8 mouse cellular contexts compared by ENCODE assay signal in genomic region chr12:113186326-113187010, GRCm38 (mm10). TPM values are rescaled to one million over a fixed set of nuclear protein-coding genes. Genes with fewer than 3 reads are reported as not detected.
A peak's percentile ranks its signal among the peaks of the same experiment; 100 is the strongest.
DNase-seq lines count a peak whose midpoint lies in the region; ATAC-seq and TF ChIP-seq lines count a peak whose summit lies in the region.

No protein-coding gene starts in this region.

- WGBS in heart, embryonic 10.5 days, result 44% methylated on average over 12 of the region's 12 CpGs
- 35% methylated on average over 12 of the region's 12 CpGs for WGBS in embryonic facial prominence, embryonic 14.5 days
- 40% methylated on average over 11 of the region's 12 CpGs for WGBS in limb, embryonic 14.5 days

- H3K27me3 ChIP-seq in heart, embryonic 10.5 days (ENCODE audit: insufficient read depth, poor library complexity, severe bottlenecking), result peaks cover 67% of the 10 kb centered on the region
- peaks cover 18% of the 10 kb centered on the region for H3K27me3 ChIP-seq in embryonic facial prominence, embryonic 14.5 days (replicated peaks; ENCODE audit: control insufficient read depth, insufficient read depth, low read length)
- H3K27me3 ChIP-seq in limb, embryonic 14.5 days (ENCODE audit: control insufficient read depth, insufficient read depth, low read length), result 0 out of 2 replicates have a peak, but pooled peaks cover 5% of the 10 kb centered on the region

- no peak for DNase-seq in heart, embryonic 10.5 days (ENCODE audit: low spot score)
- DNase-seq in heart, postnatal 36 days, result no peak
- DNase-seq in 3T3-L1 (ENCODE audit: low read depth, low spot score), result peak; percentile 8
- DNase-seq in embryonic facial prominence, embryonic 14.5 days (ENCODE audit: low spot score), result no peak
- DNase-seq in limb, embryonic 14.5 days (ENCODE audit: low spot score), result no peak
- no peak for DNase-seq in layer of hippocampus, postnatal 25 days (ENCODE audit: extremely low spot score in 1 of 2, low spot score in 1 of 2)
- DNase-seq in layer of hippocampus, adult 9-10 months (ENCODE audit: low spot score), result no peak

- intact Hi-C loops in heart, postnatal 36 days (cut with DNase I), result no loop called here

- peak overlapping the region; percentile 72 for H3K4me2 ChIP-seq in embryonic facial prominence, embryonic 14.5 days (ENCODE audit: low read depth, low read length)
- H3K4me2 ChIP-seq in limb, embryonic 14.5 days (replicated peaks; ENCODE audit: low read depth, low read length, severe bottlenecking), result peak overlapping the region; percentile 84

- H3K9ac ChIP-seq in embryonic facial prominence, embryonic 14.5 days (ENCODE audit: low read depth, low read length), result peak overlapping the region; percentile 78
- H3K9ac ChIP-seq in limb, embryonic 14.5 days (ENCODE audit: low read depth, low read length, severe bottlenecking), result peak overlapping the region; percentile 77

- ATAC-seq in embryonic facial prominence, embryonic 14.5 days (ENCODE audit: low read depth), result no peak
- ATAC-seq in limb, embryonic 14.5 days (ENCODE audit: low FRiP score, low read depth), result no peak
- no peak for ATAC-seq in frontal cortex, adult (ENCODE audit: low TSS enrichment)

- no peaks in the 10 kb centered on the region for H3K36me3 ChIP-seq in heart, embryonic 10.5 days
- peaks cover 24% of the 10 kb centered on the region for H3K36me3 ChIP-seq in embryonic facial prominence, embryonic 14.5 days (ENCODE audit: control insufficient read depth, insufficient read depth, low read length)
- peaks cover 27% of the 10 kb centered on the region for H3K36me3 ChIP-seq in limb, embryonic 14.5 days (ENCODE audit: control insufficient read depth, insufficient read depth, low read length)

- peaks cover 30% of the 10 kb centered on the region for H3K4me1 ChIP-seq in heart, embryonic 10.5 days
- H3K4me1 ChIP-seq in embryonic facial prominence, embryonic 14.5 days (ENCODE audit: control insufficient read depth, insufficient read depth, low read length), result peaks cover 8% of the 10 kb centered on the region
- H3K4me1 ChIP-seq in limb, embryonic 14.5 days (ENCODE audit: control insufficient read depth, insufficient read depth, low read length), result peaks cover 19% of the 10 kb centered on the region

- no peak for TF ChIP-seq POLR2A in limb, embryonic 14.5 days (IDR thresholded peaks at IDR 0.05; ENCODE audit: borderline replicate concordance, extremely low read depth, insufficient read depth, insufficient read length)

- no peaks in the 10 kb centered on the region for H3K9me3 ChIP-seq in heart, embryonic 10.5 days
- no peaks in the 10 kb centered on the region for H3K9me3 ChIP-seq in embryonic facial prominence, embryonic 14.5 days (ENCODE audit: control insufficient read depth, low read length)
- no peaks in the 10 kb centered on the region for H3K9me3 ChIP-seq in limb, embryonic 14.5 days (ENCODE audit: control insufficient read depth, low read length)

- peak overlapping the region; percentile 73 for H3K4me3 ChIP-seq in heart, embryonic 10.5 days
- peak overlapping the region; percentile 69 for H3K4me3 ChIP-seq in embryonic facial prominence, embryonic 14.5 days (ENCODE audit: low read depth, low read length)
- H3K4me3 ChIP-seq in limb, embryonic 14.5 days (replicated peaks; ENCODE audit: low read length), result peak overlapping the region; percentile 65

- no peak overlapping the region for H3K27ac ChIP-seq in heart, embryonic 10.5 days
- no peak overlapping the region for H3K27ac ChIP-seq in embryonic facial prominence, embryonic 14.5 days (replicated peaks; ENCODE audit: low read depth, low read length)
- H3K27ac ChIP-seq in limb, embryonic 14.5 days (replicated peaks; ENCODE audit: low read depth, low read length), result no peak overlapping the region

RNA-seq across cellular contexts. Expression of gene Tmem121, which starts 0.7 kb away (rescaled TPM):
- 2.6 and 6.1 TPM in 2 replicates for polyA plus RNA-seq in heart, embryonic 10.5 days (2016; fragmentation: Nextera tagmentation; extraction: Ambion mirVana)
- not detected for total RNA-seq in heart, postnatal 36 days (2021)
- 8.7 and 11.5 TPM in 2 replicates for polyA plus RNA-seq in embryonic facial prominence, embryonic 14.5 days (2014; fragmentation: Nextera tagmentation; extraction: Ambion mirVana)
- 29.6 and 43.4 TPM in 2 replicates for polyA plus RNA-seq in limb, embryonic 14.5 days (2012; rRNA removed)
- 10.1 and 12.3 TPM in 2 replicates for polyA plus RNA-seq in limb, embryonic 14.5 days (2014; fragmentation: Nextera tagmentation; extraction: Ambion mirVana)
- 10 to 100 TPM; 22.6 to 23.3 TPM for total RNA-seq in layer of hippocampus, postnatal 25 days (2021)

RNA-seq across cellular contexts. Expression of gene Tedc1, which starts 30.2 kb away (rescaled TPM):
- polyA plus RNA-seq in heart, embryonic 10.5 days (2016; fragmentation: Nextera tagmentation; extraction: Ambion mirVana), result 32.7 and 33.5 TPM in 2 replicates
- under 1 TPM; 0.19 to 0.49 TPM for total RNA-seq in heart, postnatal 36 days (2021)
- 19.8 and 23.5 TPM in 2 replicates for polyA plus RNA-seq in embryonic facial prominence, embryonic 14.5 days (2014; fragmentation: Nextera tagmentation; extraction: Ambion mirVana)
- 30.8 and 36.8 TPM in 2 replicates for polyA plus RNA-seq in limb, embryonic 14.5 days (2012; rRNA removed)
- polyA plus RNA-seq in limb, embryonic 14.5 days (2014; fragmentation: Nextera tagmentation; extraction: Ambion mirVana), result 19.5 and 22.6 TPM in 2 replicates
- total RNA-seq in layer of hippocampus, postnatal 25 days (2021), result 1 to 10 TPM; 1.1 to 1.2 TPM

RNA-seq across cellular contexts. Expression of gene Crip1, which starts 40.4 kb away (rescaled TPM):
- polyA plus RNA-seq in heart, embryonic 10.5 days (2016; fragmentation: Nextera tagmentation; extraction: Ambion mirVana), result 511 and 613 TPM in 2 replicates
- total RNA-seq in heart, postnatal 36 days (2021), result 100 to 1,000 TPM; 190 to 198 TPM
- polyA plus RNA-seq in embryonic facial prominence, embryonic 14.5 days (2014; fragmentation: Nextera tagmentation; extraction: Ambion mirVana), result 408 and 507 TPM in 2 replicates
- polyA plus RNA-seq in limb, embryonic 14.5 days (2012; rRNA removed), result 387 and 403 TPM in 2 replicates
- 344 and 469 TPM in 2 replicates for polyA plus RNA-seq in limb, embryonic 14.5 days (2014; fragmentation: Nextera tagmentation; extraction: Ambion mirVana)
- 10 to 100 TPM in 1 of 2 experiments, 1 to 10 TPM in 1; 7.6 to 12.6 TPM for total RNA-seq in layer of hippocampus, postnatal 25 days (2021)

RNA-seq across cellular contexts. Expression of gene Crip2, which starts 46.4 kb away (rescaled TPM):
- 956 and 1,505 TPM in 2 replicates for polyA plus RNA-seq in heart, embryonic 10.5 days (2016; fragmentation: Nextera tagmentation; extraction: Ambion mirVana)
- 1,000 to 10,000 TPM; 1,482 to 1,552 TPM for total RNA-seq in heart, postnatal 36 days (2021)
- polyA plus RNA-seq in embryonic facial prominence, embryonic 14.5 days (2014; fragmentation: Nextera tagmentation; extraction: Ambion mirVana), result 154 and 185 TPM in 2 replicates
- 91.4 and 102 TPM in 2 replicates for polyA plus RNA-seq in limb, embryonic 14.5 days (2012; rRNA removed)
- polyA plus RNA-seq in limb, embryonic 14.5 days (2014; fragmentation: Nextera tagmentation; extraction: Ambion mirVana), result 89.9 and 99.1 TPM in 2 replicates
- total RNA-seq in layer of hippocampus, postnatal 25 days (2021), result 100 to 1,000 TPM; 110 to 113 TPM
